Mouse (Mus musculus): ENCODE measurements at regions not wholly inside any gene's neighbourhood (a gene's known extent, or its start where the extent isn't known, plus 50 kb on each side); places are given as distances from the start of the nearest gene placed in this dataset.

DNA sequence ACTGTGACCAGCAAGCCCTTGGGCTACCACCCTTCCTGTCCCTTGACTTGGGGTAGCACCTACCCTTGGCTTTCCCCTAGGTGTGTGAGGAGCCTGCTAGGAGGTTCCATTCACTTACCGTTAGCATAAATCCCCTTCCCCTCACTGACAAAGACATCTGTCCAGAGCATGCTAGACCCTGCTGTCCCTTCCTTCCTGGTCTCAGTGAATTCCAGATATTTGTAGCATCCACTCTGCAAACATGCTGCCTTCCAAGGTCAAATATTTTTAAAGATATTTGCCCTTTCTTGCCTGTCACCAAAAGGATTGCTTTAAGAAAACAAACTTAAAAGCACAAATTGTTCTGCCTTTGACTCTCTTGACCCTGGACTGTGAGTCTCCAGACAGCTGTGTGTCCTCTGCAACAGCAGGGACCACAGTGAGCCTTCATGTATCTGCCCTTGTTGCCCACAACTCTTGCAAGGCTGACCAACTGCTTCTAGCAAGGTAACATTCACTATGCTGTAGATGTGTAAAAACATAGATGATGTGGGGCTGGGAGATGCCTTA, 173.4 kb upstream of the Agap1 start:
- no peak for DNase-seq (ENCODE audit: low read depth, low spot score)
- Histone ChIP-seq H3K4me3 (ENCODE audit: control insufficient read depth in 1 of 2, insufficient read depth in 1 of 2, low read depth in 2 of 2, low read length in 2 of 2) (no peak overlapping the region), H3K9me3 (replicated peaks; ENCODE audit: insufficient read depth, low read length) (no peaks in the 10 kb centered on the region), H3K9ac (ENCODE audit: control insufficient read depth, low read depth, low read length, poor library complexity, severe bottlenecking) (no peak overlapping the region), H3K27me3 (ENCODE audit: control insufficient read depth in 1 of 2, insufficient read depth in 2 of 2, low read length in 2 of 2) (no peaks in the 10 kb centered on the region), H3K4me1 (ENCODE audit: control insufficient read depth in 1 of 2, insufficient read depth in 2 of 2, low read length in 2 of 2) (no peaks in the 10 kb centered on the region), H3K36me3 (ENCODE audit: control insufficient read depth in 1 of 2, insufficient read depth in 2 of 2, low read length in 2 of 2) (no peaks in the 10 kb centered on the region), H3K79me2 (ENCODE audit: control insufficient read depth, insufficient read depth, low read length, poor library complexity) (no peaks in the 10 kb centered on the region), H3K27ac (ENCODE audit: control insufficient read depth, low read depth, low read length) (no peak overlapping the region)
- TF ChIP-seq CTCF (IDR thresholded peaks at IDR 0.05 in 2 of 3, conservative IDR thresholded peaks at IDR 0.05 in 1 of 3; ENCODE audit: control insufficient read depth in 1 of 3, insufficient read depth in 1 of 3, low read depth in 2 of 3, low read length in 3 of 3, poor library complexity in 1 of 3, severe bottlenecking in 1 of 3) (no peak), RCOR1 (IDR thresholded peaks at IDR 0.05; ENCODE audit: low read depth, low read length) (no peak), RAD21 (IDR thresholded peaks at IDR 0.05; ENCODE audit: low read depth, low read length) (no peak), TCF12 (IDR thresholded peaks at IDR 0.05; ENCODE audit: low read depth, low read length) (no peak), ZC3H11A (IDR thresholded peaks at IDR 0.05; ENCODE audit: low read depth, low read length) (no peak), ZNF384 (IDR thresholded peaks at IDR 0.05; ENCODE audit: low read depth, low read length) (no peak), KAT2A (conservative IDR thresholded peaks at IDR 0.05; ENCODE audit: low read depth, low read length) (no peak), MYB (IDR thresholded peaks at IDR 0.05; ENCODE audit: low read depth, low read length) (no peak), JUND (IDR thresholded peaks at IDR 0.05; ENCODE audit: low read depth, low read length) (no peak), POLR2AphosphoS2 (IDR thresholded peaks at IDR 0.05; ENCODE audit: low read length) (no peak), ZKSCAN1 (IDR thresholded peaks at IDR 0.05; ENCODE audit: low read depth, low read length) (no peak), MEF2A (IDR thresholded peaks at IDR 0.05; ENCODE audit: extremely low read depth, insufficient replicate concordance, low read depth, low read length, poor library complexity, severe bottlenecking) (no peak), EP300 (IDR thresholded peaks at IDR 0.05; ENCODE audit: low read depth in 1 of 2, low read length in 2 of 2) (no peak), ETS1 (IDR thresholded peaks at IDR 0.05; ENCODE audit: low read depth, low read length) (no peak), SIN3A (IDR thresholded peaks at IDR 0.05; ENCODE audit: low read length) (no peak), CHD1 (IDR thresholded peaks at IDR 0.05; ENCODE audit: low read depth, low read length) (no peak), ELF1 (IDR thresholded peaks at IDR 0.05; ENCODE audit: low read depth, low read length) (no peak), CHD2 (IDR thresholded peaks at IDR 0.05; ENCODE audit: low read length) (no peak), HCFC1 (IDR thresholded peaks at IDR 0.05; ENCODE audit: low read depth, low read length) (no peak)

DNA sequence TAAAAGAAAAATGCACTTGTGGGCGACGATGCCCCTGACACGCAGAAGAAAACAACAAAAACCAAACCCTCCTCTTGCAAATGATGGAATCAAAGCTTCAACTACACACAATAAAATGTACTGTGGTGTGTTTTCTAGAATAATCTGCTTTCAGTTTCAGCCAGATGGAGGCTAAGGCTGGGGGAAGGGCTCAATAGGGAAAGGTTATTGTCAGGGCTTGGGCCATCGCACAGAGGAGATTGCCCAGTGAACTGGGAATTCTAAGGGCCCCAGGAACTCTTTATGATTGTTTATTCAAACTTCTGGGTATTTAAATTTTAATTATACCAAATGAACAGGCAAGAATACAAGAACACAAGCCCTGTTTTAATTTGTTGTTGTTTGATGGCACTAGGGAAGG, 169.6 kb upstream of the Agap1 start:
- no peak overlapping the region for H3K27ac ChIP-seq (ENCODE audit: control insufficient read depth, low read depth, low read length)
- no peak overlapping the region for H3K9ac ChIP-seq (ENCODE audit: control insufficient read depth, low read depth, low read length, poor library complexity, severe bottlenecking)
- TF ChIP-seq RAD21 (IDR thresholded peaks at IDR 0.05; ENCODE audit: low read depth, low read length): no peak
- no peak for TF ChIP-seq GATA1 (IDR thresholded peaks at IDR 0.05; ENCODE audit: low read depth, low read length)
- H3K9me3 ChIP-seq (replicated peaks; ENCODE audit: insufficient read depth, low read length): no peaks in the 10 kb centered on the region
- no peaks in the 10 kb centered on the region for H3K4me1 ChIP-seq (ENCODE audit: control insufficient read depth in 1 of 2, insufficient read depth in 2 of 2, low read length in 2 of 2)
- H3K79me2 ChIP-seq (ENCODE audit: control insufficient read depth, insufficient read depth, low read length, poor library complexity): no peaks in the 10 kb centered on the region
- DNase-seq (ENCODE audit: low read depth, low spot score): no peak
- H3K36me3 ChIP-seq (ENCODE audit: control insufficient read depth in 1 of 2, insufficient read depth in 2 of 2, low read length in 2 of 2): no peaks in the 10 kb centered on the region
- H3K4me3 ChIP-seq (ENCODE audit: control insufficient read depth in 1 of 2, insufficient read depth in 1 of 2, low read depth in 2 of 2, low read length in 2 of 2): no peak overlapping the region
- no peaks in the 10 kb centered on the region for H3K27me3 ChIP-seq (ENCODE audit: control insufficient read depth in 1 of 2, insufficient read depth in 2 of 2, low read length in 2 of 2)
